Mouse (Mus musculus) layer of hippocampus, adult 2 months (tissue): ENCODE data around the gene Elp4. TPM values are rescaled to one million over a fixed set of nuclear protein-coding genes. Genes with fewer than 3 reads are reported as not detected.

Experiments
- DNase-seq, 2 experiments: peaks; one replicate each; pipeline ENCODE4 v3.0.0; 2022; ENCODE audit warnings: low spot score in 2 of 2
- H3K27ac ChIP-seq: fragments of 200-600 bp; 2 replicates; pipeline ENCODE4 v1.8.1; 2022
- H3K4me3 ChIP-seq: fragments of 200-600 bp; 2 replicates; pipeline ENCODE4 v1.8.1; 2022; ENCODE audit warnings: mild to moderate bottlenecking
- CTCF ChIP-seq: fragments of 200-600 bp; conservative IDR thresholded peaks from 2 replicates; pipeline ENCODE4 v1.8.1; 2022; ENCODE audit warnings: antibody characterized with exemption, mild to moderate bottlenecking, moderate library complexity
- total RNA-seq, 2 experiments: library from RNA; stranded (reverse); gene quantifications; 2 replicates each; pipeline ENCODE4 v1.2.3; 2021

The Elp4 gene
- total RNA-seq, 2 experiments from 2014 or later, result 16.5 to 18.9 TPM

- H3K27ac ChIP-seq, result no peak overlapping the region
- H3K4me3 ChIP-seq, result no peak overlapping the region
- DNase-seq, result no peak
- no peak for TF ChIP-seq CTCF
Measured at GRCm38 (mm10) chr2:105697741-105698140, 206.6 kb downstream of the Elp4 start.

GRCm38 (mm10) chr2:105691296-105691695 lies 213.1 kb downstream of the Elp4 start:
- no peak for DNase-seq
- TF ChIP-seq CTCF, result no peak
- Histone ChIP-seq H3K4me3 (no peak overlapping the region), H3K27ac (no peak overlapping the region)

GRCm38 (mm10) chr2:105689771-105690639 lies 214.4 kb downstream of the Elp4 start:
- Histone ChIP-seq H3K4me3 (peak overlapping the region; percentile 43), H3K27ac (peak overlapping the region; percentile 59)
- DNase-seq, result no peak
- no peak for TF ChIP-seq CTCF

- H3K27ac ChIP-seq, result peak overlapping the region; percentile 44; the same call in 1 of the 2 replicates
Measured at GRCm38 (mm10) chr2:105689304-105689770, 215.0 kb downstream of the Elp4 start.

GRCm38 (mm10) chr2:105688436-105689303 lies 215.7 kb downstream of the Elp4 start:
- H3K4me3 ChIP-seq, result peak overlapping the region; percentile 43
- TF ChIP-seq CTCF, result no peak
- peak overlapping the region; percentile 69 for H3K27ac ChIP-seq
- no peak for DNase-seq

More at GRCm38 (mm10) chr2:105689304-105689770, 215.0 kb downstream of the Elp4 start:
- no peak for TF ChIP-seq CTCF
- peak overlapping the region; percentile 43 for H3K4me3 ChIP-seq
- no peak for DNase-seq

- TF ChIP-seq CTCF, result no peak
- H3K4me3 ChIP-seq, result peak overlapping the region; percentile 43
- H3K27ac ChIP-seq, result peak overlapping the region; percentile 69
- no peak for DNase-seq
Measured at GRCm38 (mm10) chr2:105688011-105688410, 216.4 kb downstream of the Elp4 start.

- Histone ChIP-seq H3K4me3 (peak overlapping the region; percentile 43), H3K27ac (peak overlapping the region; percentile 69)
- DNase-seq, result no peak
- peak; percentile 65 for TF ChIP-seq CTCF
Measured at GRCm38 (mm10) chr2:105687317-105687991, 216.9 kb downstream of the Elp4 start.

- H3K27ac ChIP-seq, result peak overlapping the region; percentile 54; the same call in 1 of the 2 replicates
- TF ChIP-seq CTCF, result no peak
- no peak overlapping the region for H3K4me3 ChIP-seq
- no peak for DNase-seq
Measured at GRCm38 (mm10) chr2:105686363-105687316, 217.7 kb downstream of the Elp4 start.

- H3K27ac ChIP-seq, result no peak overlapping the region
- H3K4me3 ChIP-seq, result no peak overlapping the region
- DNase-seq, result no peak
- no peak for TF ChIP-seq CTCF
Measured at GRCm38 (mm10) chr2:105685651-105686050, 218.7 kb downstream of the Elp4 start.

GRCm38 (mm10) chr2:105684991-105685650 lies 219.2 kb downstream of the Elp4 start:
- no peak overlapping the region for H3K27ac ChIP-seq
- no peak for TF ChIP-seq CTCF
- no peak overlapping the region for H3K4me3 ChIP-seq
- DNase-seq, result no peak

- no peak overlapping the region for H3K4me3 ChIP-seq
- no peak for DNase-seq
- no peak overlapping the region for H3K27ac ChIP-seq
- TF ChIP-seq CTCF, result no peak
Measured at GRCm38 (mm10) chr2:105683771-105684410, 220.5 kb downstream of the Elp4 start.
